Mouse (Mus musculus) hindbrain, embryonic 12.5 days (tissue): ENCODE measurements around the gene Srrt. TPM values are rescaled to one million over a fixed set of nuclear protein-coding genes. Genes with fewer than 3 reads are reported as not detected.
"Not testable (repeated sequence)": the region's sequence is repeated elsewhere in the genome, so short reads cannot be mapped to it uniquely, and the experiment has no call there.

Experiments used
- ATAC-seq: fragments of 200-750 bp; cut with Nextera tagmentation; 2 replicates; pipeline ENCODE4 v1.8.0; 2017; ENCODE audit warnings: moderate TSS enrichment; ENCODE audit not compliant: low FRiP score
- H3K27ac ChIP-seq: fragments of 300-500 bp; sonication (generic); 2 replicates; pipeline ENCODE4 v1.5.1; 2016; ENCODE audit warnings: mild to moderate bottlenecking
- H3K27me3 ChIP-seq: fragments of 300-500 bp; sonication (generic); 2 replicates; pipeline ENCODE4 v1.6.1; 2016; ENCODE audit warnings: mild to moderate bottlenecking
- H3K36me3 ChIP-seq: fragments of 300-500 bp; sonication (generic); 2 replicates; pipeline ENCODE4 v1.6.1; 2016; ENCODE audit warnings: mild to moderate bottlenecking
- H3K4me1 ChIP-seq: fragments of 300-500 bp; sonication (generic); 2 replicates; pipeline ENCODE4 v1.6.1; 2016
- H3K4me2 ChIP-seq: fragments of 300-500 bp; sonication (generic); replicated peaks from 2 replicates; pipeline ENCODE4 v1.6.1; 2016; ENCODE audit warnings: mild to moderate bottlenecking
- H3K4me3 ChIP-seq: fragments of 300-500 bp; sonication (generic); 2 replicates; pipeline ENCODE4 v1.5.1; 2016; ENCODE audit warnings: mild to moderate bottlenecking
- H3K9ac ChIP-seq: fragments of 300-500 bp; sonication (generic); 2 replicates; pipeline ENCODE4 v1.6.1; 2016; ENCODE audit warnings: mild to moderate bottlenecking, moderate library complexity
- H3K9me3 ChIP-seq: fragments of 300-500 bp; sonication (generic); replicated peaks from 2 replicates; pipeline ENCODE4 v1.6.1; 2016; ENCODE audit warnings: mild to moderate bottlenecking
- WGBS: fragments of 180-500 bp; shearing (Covaris S2); methylation state at CpG from one replicate; pipeline ENCODE4 v1.1.7; 2016; 5-methylcytosine and 5-hydroxymethylcytosine counted together
- polyA plus RNA-seq: library from polyadenylated mRNA; unstranded; fragments of >200 nt; fragmentation: Nextera tagmentation; extraction: Ambion mirVana; gene quantifications from 2 replicates; pipeline ENCODE4 v1.2.1, GENCODE M21; 2016

Srrt gene
- polyA plus RNA-seq, 1 experiment from 2014 or later: 152 TPM

DNA sequence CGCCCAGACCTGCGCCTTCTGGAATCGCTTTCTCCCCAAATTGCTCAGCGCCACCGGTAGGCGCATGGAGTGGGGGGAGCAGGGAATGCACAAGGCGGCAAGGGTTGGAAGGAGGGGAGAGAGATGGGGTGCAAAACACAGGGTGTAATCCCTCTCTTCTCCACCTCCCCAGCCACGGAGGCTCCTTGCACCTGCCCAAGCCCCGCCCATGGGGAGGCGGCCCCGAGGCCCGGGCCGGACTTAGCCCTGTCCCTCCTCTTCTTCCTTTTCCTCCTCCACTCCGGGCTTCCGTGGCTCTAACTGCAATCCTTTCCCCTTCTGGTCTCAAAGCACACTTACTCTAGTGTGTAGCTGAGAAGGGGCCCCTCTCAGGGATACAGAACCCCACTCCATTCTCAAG lies 14.2 kb downstream of the Srrt start:
- no peak for ATAC-seq
- H3K9ac ChIP-seq: peak overlapping the region; percentile 80
- H3K36me3 ChIP-seq: peaks cover 33% of the 10 kb centered on the region
- 0% methylated on average over 13 of the region's 15 CpGs for WGBS
- H3K4me1 ChIP-seq: peaks cover 25% of the 10 kb centered on the region
- peaks cover 48% of the 10 kb centered on the region for H3K27me3 ChIP-seq
- peak overlapping the region; percentile 79 for H3K27ac ChIP-seq
- peak overlapping the region; percentile 95 for H3K4me2 ChIP-seq
- no peaks in the 10 kb centered on the region for H3K9me3 ChIP-seq
- H3K4me3 ChIP-seq: peak overlapping the region; percentile 51

DNA sequence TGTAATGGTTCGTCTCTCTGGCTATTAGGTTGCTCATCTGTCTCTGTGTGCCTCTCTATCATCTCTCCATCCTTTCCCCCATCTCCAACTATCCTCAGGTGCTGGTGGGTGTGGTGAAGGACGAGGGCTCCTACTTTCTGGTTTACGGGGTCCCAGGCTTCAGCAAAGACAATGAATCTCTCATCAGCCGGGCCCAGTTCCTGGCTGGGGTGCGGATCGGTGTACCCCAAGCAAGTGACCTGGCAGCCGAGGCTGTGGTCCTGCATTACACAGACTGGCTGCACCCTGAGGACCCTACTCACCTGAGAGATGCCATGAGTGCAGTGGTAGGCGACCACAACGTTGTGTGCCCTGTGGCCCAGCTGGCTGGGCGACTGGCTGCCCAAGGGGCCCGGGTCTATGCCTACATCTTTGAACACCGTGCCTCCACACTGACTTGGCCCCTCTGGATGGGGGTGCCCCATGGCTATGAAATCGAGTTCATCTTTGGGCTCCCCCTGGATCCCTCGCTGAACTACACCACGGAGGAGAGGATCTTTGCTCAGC lies 16.0 kb downstream of the Srrt start:
- Histone ChIP-seq H3K27ac (no peak overlapping the region), H3K4me1 (peaks cover 40% of the 10 kb centered on the region), H3K27me3 (peaks cover 61% of the 10 kb centered on the region), H3K9ac (no peak overlapping the region), H3K9me3 (no peaks in the 10 kb centered on the region), H3K4me2 (no peak overlapping the region), H3K36me3 (peaks cover 15% of the 10 kb centered on the region), H3K4me3 (no peak overlapping the region)
- ATAC-seq: no peak
- 75% methylated on average over 15 of the region's 15 CpGs for WGBS

DNA sequence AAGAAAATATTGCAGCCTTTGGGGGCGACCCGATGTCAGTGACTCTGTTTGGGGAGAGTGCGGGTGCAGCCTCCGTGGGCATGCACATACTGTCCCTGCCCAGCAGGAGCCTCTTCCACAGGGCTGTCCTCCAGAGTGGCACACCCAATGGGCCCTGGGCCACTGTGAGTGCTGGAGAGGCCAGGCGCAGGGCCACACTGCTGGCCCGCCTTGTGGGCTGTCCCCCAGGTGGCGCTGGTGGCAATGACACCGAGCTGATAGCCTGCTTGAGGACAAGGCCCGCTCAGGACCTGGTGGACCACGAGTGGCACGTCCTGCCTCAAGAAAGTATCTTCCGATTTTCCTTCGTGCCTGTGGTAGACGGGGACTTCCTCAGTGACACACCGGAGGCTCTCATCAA lies 16.8 kb downstream of the Srrt start:
- ATAC-seq: no peak
- Histone ChIP-seq H3K4me1 (peaks cover 40% of the 10 kb centered on the region), H3K9ac (no peak overlapping the region), H3K27ac (no peak overlapping the region), H3K27me3 (peaks cover 61% of the 10 kb centered on the region), H3K9me3 (no peaks in the 10 kb centered on the region), H3K36me3 (peaks cover 7% of the 10 kb centered on the region), H3K4me2 (peak overlapping the region; percentile 23; the same call in 1 of the 2 replicates), H3K4me3 (no peak overlapping the region)
- 26% methylated on average over 15 of the region's 15 CpGs for WGBS

DNA sequence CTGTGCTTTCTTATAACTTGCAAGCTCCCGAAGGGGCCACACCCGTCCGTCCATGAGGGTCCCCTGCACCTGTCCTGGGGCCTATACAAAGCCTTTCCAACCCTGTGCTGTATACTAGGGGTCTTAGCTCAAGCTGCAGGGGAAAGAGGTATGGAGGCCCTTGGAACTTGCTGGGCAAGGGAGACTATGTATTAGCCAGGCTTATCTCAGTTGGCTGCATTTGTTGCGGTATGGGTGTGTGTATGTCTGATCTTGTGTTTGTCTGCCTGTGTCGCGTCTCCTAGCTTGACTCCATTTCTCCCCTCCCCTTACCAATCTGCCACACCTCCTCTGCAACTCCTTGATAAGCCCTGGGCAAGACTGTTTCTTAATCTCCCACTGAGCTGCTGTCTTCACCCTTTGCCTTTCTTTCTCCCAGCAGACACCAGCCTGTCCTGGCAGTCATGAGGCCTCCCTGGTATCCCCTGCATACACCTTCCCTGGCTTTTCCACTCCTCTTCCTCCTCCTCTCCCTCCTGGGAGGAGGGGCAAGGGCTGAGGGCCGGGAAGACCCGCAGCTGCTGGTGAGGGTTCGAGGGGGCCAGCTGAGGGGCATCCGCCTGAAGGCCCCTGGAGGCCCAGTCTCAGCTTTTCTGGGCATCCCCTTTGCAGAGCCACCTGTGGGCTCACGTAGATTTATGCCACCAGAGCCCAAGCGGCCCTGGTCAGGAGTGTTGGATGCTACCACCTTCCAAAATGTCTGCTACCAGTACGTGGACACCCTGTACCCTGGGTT lies 17.7 kb downstream of the Srrt start:
- Histone ChIP-seq H3K4me3 (peak overlapping the region; percentile 46), H3K4me1 (peaks cover 34% of the 10 kb centered on the region), H3K27me3 (peaks cover 61% of the 10 kb centered on the region), H3K9me3 (no peaks in the 10 kb centered on the region), H3K4me2 (peak overlapping the region; percentile 93), H3K9ac (no peak overlapping the region), H3K27ac (peak overlapping the region; percentile 44; the same call in 1 of the 2 replicates), H3K36me3 (no peaks in the 10 kb centered on the region)
- WGBS: 61% methylated on average over 13 of the region's 13 CpGs
- ATAC-seq: no peak

DNA sequence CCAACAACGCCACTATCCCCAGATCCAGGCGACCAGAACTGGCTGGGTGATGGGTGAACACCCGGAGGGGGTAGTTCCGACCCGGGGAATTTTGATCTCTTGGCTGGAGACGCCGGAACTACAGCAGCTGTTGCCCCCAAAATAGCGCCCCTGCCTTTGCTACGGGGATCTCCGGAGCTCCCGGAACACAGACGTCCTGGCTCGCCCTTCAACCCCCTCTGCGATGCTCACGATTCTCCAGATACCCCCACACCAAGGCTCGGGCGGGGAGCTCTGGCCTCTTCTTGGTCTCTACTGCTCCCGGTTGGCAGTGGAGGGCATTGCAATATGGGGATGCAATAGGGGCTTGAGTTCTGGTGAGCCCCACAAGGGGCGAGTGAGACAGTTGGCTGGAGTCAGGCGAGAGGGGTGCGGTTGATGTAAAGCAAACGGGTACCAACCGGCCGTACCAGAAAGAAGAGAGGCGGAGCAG lies 18.4 kb downstream of the Srrt start:
- Histone ChIP-seq H3K4me1 (peaks cover 32% of the 10 kb centered on the region), H3K27me3 (peaks cover 61% of the 10 kb centered on the region), H3K9me3 (no peaks in the 10 kb centered on the region), H3K27ac (no peak overlapping the region), H3K4me2 (peak overlapping the region; percentile 93), H3K36me3 (no peaks in the 10 kb centered on the region), H3K4me3 (peak overlapping the region; percentile 46), H3K9ac (peak overlapping the region; percentile 71; the same call in 1 of the 2 replicates)
- ATAC-seq: no peak
- WGBS: 3% methylated on average over 25 of the region's 25 CpGs

DNA sequence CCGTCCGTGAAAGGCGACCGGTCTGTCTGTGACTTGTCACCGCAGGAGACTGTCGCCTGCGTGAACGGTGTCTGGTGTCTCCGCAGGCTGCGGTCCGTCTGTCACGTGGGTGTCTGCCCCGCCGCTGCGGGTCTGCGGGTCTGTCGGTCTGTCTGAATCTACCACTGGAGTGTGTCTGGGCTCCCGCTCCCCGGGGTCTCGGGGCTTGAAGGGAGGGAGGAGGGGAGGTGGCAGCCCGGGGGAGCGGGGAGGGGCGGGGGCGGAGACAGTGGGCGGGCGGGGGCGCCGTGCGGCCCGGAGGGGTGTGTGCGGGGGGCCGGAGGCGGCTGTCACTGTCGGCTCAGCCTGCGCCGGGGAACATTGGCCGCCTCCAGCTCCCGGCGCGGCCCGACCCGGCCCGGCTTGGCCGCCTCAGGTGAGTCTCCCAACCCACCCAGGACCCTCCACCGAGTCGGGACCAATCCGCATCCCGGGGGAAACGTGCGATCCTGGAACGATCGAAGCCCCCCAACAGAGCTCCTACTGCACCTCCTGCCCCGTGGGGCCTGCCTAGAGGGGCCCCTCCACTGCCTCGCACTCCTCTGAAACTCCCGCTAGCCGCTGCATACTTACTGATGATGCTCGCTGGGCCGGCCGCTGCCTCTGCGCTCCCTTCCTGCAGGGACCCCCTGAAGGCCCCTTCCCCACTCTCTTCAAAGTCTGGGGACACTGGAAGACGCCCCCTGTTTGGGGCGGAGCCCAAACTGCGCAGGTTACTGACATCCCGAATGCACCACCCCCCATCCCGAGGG lies 19.3 kb downstream of the Srrt start:
- peak overlapping the region; percentile 60; the same call in 1 of the 2 replicates for H3K27ac ChIP-seq

DNA sequence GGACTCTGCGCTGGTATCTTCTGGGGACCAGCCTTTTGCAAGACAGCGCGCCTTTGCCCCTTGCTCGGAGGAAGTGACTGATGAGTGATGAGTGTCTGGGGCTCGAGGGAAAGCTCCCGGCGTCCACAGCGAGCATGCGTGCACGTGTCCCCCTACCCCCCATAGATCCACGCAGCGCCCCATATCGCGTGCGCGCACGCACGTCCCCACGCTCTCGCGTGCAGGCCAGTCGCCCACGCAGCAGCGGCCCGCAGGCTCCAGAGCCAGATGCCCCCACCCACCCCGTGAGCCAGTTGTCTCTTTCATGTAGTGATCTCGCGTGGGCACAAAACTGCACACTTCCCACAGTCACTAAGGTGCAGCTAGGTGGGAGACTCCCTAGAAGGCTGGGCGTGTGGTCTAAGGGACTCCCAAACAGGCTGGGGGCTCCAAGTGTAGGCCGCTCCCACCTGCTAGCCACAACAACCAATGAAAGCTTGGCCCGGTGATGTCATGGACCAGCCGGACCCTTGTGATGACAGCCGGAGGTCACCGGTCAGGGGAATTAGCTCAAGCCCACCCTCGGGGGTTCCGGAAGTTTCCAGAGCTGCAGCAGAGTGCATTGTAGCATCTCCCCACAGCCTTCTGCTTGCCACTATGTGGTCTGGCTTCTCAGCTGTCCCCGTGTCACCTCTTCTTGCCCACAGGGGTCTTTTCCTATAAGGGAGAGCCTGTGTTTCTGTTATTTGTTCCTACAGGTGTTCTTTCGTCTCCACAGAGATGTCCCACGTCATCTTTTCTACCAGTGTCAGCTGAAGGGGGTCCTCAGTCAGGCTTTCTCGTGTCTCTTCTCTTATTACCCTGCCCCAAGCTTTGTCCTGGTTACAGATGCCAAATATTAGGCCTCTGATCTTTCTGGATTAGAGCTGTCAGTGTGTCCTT lies 20.2 kb downstream of the Srrt start, which contains the start of gene Ache:
Ache (plus strand) TSS at position 488 of the 921 bp plus-strand sequence.
- 1% methylated on average over 40 of the region's 40 CpGs for WGBS
- peak; percentile 70 for ATAC-seq
- H3K27me3 ChIP-seq: peaks cover 57% of the 10 kb centered on the region

More for the DNA sequence above, 19.3 kb downstream of the Srrt start:
- Histone ChIP-seq H3K4me2 (peak overlapping the region; percentile 93), H3K9ac (peak overlapping the region; percentile 71), H3K4me3 (peak overlapping the region; percentile 46), H3K27me3 (peaks cover 61% of the 10 kb centered on the region), H3K4me1 (peaks cover 28% of the 10 kb centered on the region), H3K36me3 (no peaks in the 10 kb centered on the region), H3K9me3 (no peaks in the 10 kb centered on the region)
- WGBS: under 1% methylated on average over 47 of the region's 65 CpGs
- ATAC-seq: peak; percentile 35; the same call in 1 of the 2 replicates

DNA sequence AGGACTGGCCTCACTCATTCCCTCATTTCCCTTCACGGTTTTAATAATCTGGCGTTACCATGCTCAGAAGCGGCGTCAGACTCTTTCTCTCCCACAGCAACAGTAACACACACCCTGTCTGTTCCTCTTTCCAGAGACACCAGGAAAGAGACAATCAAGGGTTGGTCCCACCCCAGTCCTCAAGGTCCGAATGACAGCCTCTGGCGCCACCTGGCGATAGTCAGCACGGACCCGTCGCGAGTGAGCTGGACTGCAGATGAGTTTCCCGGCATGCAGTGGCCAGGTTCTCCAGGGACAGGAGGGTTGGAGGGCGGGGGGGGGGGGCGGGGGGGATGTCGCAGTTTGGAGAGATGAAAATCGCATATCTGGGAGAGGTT lies 20.8 kb downstream of the Srrt start:
- peak overlapping the region; percentile 46 for H3K4me3 ChIP-seq
- H3K27ac ChIP-seq: peak overlapping the region; percentile 60; the same call in 1 of the 2 replicates
- H3K4me1 ChIP-seq: peaks cover 24% of the 10 kb centered on the region
- peaks cover 51% of the 10 kb centered on the region for H3K27me3 ChIP-seq
- H3K9me3 ChIP-seq: no peaks in the 10 kb centered on the region
- no peaks in the 10 kb centered on the region for H3K36me3 ChIP-seq
- H3K9ac ChIP-seq: peak overlapping the region; percentile 58
- WGBS: under 1% methylated on average over 14 of the region's 16 CpGs
- peak overlapping the region; percentile 93 for H3K4me2 ChIP-seq
- peak; percentile 77 for ATAC-seq

More for the DNA sequence above, 20.2 kb downstream of the Srrt start, which contains the start of gene Ache:
- Histone ChIP-seq H3K4me1 (peaks cover 24% of the 10 kb centered on the region), H3K4me2 (peak within 1 kb of the TSS; percentile 93), H3K9me3 (no peaks in the 10 kb centered on the region), H3K36me3 (no peaks in the 10 kb centered on the region), H3K9ac (peak within 1 kb of the TSS; percentile 71), H3K4me3 (peak within 1 kb of the TSS; percentile 46), H3K27ac (peak within 1 kb of the TSS; percentile 60)

DNA sequence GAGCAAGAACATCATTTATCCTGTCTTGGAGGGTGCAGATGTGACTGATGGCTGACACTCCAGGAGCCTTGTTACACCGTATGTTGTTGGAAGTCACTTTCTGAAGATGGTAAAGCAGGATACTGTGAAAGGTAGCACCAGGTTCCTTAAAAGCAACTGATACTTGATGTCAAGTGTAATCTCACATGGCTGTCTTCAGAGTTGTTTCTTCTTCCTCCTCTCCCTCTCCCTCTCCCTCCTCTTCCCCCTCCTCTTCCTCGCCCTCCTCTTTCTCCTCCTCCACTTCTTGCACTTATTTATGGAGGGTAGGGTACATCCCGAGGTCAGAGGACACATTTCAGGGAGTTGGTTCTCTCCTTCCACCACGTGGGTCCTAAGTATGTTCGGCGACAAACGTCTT lies 21.5 kb downstream of the Srrt start:
- Histone ChIP-seq H3K4me1 (peaks cover 24% of the 10 kb centered on the region), H3K4me2 (no peak overlapping the region), H3K9ac (no peak overlapping the region), H3K9me3 (no peaks in the 10 kb centered on the region), H3K27ac (no peak overlapping the region), H3K4me3 (no peak overlapping the region), H3K36me3 (no peaks in the 10 kb centered on the region), H3K27me3 (peaks cover 44% of the 10 kb centered on the region)
- WGBS: 54% methylated on average over 7 of the region's 7 CpGs
- ATAC-seq: no peak

DNA sequence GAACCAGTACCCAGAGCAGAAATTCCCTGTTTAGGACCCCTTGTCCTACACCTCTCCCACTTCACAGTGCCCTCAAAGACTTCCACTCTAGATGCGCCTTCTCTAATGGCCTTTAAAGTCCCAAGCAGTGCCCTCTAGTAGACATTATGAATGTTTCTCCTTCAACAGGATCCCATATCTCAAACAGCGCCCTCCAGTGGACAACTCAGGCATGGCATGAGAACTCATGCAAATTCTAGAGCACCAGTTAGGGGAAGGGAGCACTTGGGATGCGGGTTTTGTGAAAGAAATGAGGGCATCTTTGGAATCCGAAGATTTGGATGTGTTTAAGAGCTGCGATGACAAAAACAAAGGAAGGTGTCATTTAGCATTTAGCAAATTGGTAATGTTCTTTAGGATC lies 22.4 kb downstream of the Srrt start:
- Histone ChIP-seq H3K9ac (no peak overlapping the region), H3K4me1 (peaks cover 24% of the 10 kb centered on the region), H3K4me2 (no peak overlapping the region), H3K27ac (no peak overlapping the region), H3K9me3 (no peaks in the 10 kb centered on the region), H3K4me3 (no peak overlapping the region), H3K27me3 (peaks cover 35% of the 10 kb centered on the region), H3K36me3 (no peaks in the 10 kb centered on the region)
- WGBS: 69% methylated on average over 5 of the region's 5 CpGs
- no peak for ATAC-seq

DNA sequence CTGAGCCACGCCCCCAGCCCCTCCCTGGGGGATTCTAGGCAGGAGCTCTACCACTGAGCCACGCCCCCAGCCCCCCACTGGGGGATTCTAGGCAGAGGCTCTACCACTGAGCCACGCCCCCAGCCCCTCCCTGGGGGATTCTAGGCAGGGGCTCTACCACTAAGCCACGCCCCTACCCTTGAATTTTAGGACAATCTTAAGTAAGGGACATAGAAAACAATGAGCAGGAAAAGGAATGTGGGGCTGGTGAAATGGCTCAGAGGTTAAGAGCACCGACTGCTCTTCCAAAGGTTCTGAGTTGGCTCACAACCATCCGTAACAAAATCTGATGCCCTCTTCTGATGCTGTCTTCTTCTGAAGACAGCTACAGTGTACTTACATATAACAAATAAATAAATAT lies 23.1 kb downstream of the Srrt start:
- WGBS: 86% methylated on average over 5 of the region's 6 CpGs
- H3K36me3 ChIP-seq, H3K4me2 ChIP-seq, H3K9me3 ChIP-seq, ATAC-seq, H3K4me3 ChIP-seq, H3K27ac ChIP-seq, H3K9ac ChIP-seq: not testable (repeated sequence)
- Histone ChIP-seq H3K4me1 (peaks cover 24% of the 10 kb centered on the region), H3K27me3 (peaks cover 28% of the 10 kb centered on the region)
